Mouse (Mus musculus): ENCODE measurements at regions not wholly inside any gene's neighbourhood (a gene's known extent, or its start where the extent isn't known, plus 50 kb on each side); places are given as distances from the start of the nearest gene placed in this dataset.

DNA sequence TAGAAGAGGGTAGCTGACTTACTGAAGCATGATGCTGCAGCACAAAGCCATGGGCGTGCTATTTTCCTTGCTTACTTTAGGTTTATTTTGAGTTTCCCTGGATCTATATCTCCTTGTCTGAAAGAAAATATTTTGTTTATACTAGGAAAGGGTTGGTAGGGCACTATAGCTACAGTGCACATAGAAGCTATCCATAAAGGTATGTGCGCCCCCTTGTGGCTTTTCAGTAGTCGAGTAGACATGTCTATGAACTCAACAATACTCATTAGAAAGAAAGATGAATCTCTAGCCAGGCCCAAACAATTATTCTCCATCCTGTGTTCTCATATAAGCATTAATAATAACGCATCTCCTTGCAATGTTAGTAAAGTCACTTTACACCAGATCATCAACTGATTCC is 114.3 kb downstream of the Rab38 start:
- DNase-seq (ENCODE audit: low spot score) = peak; percentile 96
- no peaks in the 10 kb centered on the region for H3K27me3 ChIP-seq (ENCODE audit: insufficient read depth, low read length)
- no peaks in the 10 kb centered on the region for H3K4me1 ChIP-seq (ENCODE audit: insufficient read depth, low read length)
- H3K9me3 ChIP-seq (ENCODE audit: low read length) = no peaks in the 10 kb centered on the region
- WGBS = 16% methylated on average over 4 of the region's 4 CpGs
- TF ChIP-seq CTCF (IDR thresholded peaks at IDR 0.05) = peak; percentile 83
- no peak overlapping the region for H3K4me3 ChIP-seq (ENCODE audit: low read depth, low read length)
- ATAC-seq (ENCODE audit: low FRiP score) = peak; percentile 87
- H3K9ac ChIP-seq (replicated peaks; ENCODE audit: low read length, poor library complexity, severe bottlenecking) = no peak overlapping the region
- H3K36me3 ChIP-seq (ENCODE audit: insufficient read depth, low read length) = no peaks in the 10 kb centered on the region
- H3K27ac ChIP-seq (ENCODE audit: low read depth, low read length) = no peak overlapping the region
- no peak overlapping the region for H3K4me2 ChIP-seq (ENCODE audit: low read depth, low read length, poor library complexity, severe bottlenecking)

DNA sequence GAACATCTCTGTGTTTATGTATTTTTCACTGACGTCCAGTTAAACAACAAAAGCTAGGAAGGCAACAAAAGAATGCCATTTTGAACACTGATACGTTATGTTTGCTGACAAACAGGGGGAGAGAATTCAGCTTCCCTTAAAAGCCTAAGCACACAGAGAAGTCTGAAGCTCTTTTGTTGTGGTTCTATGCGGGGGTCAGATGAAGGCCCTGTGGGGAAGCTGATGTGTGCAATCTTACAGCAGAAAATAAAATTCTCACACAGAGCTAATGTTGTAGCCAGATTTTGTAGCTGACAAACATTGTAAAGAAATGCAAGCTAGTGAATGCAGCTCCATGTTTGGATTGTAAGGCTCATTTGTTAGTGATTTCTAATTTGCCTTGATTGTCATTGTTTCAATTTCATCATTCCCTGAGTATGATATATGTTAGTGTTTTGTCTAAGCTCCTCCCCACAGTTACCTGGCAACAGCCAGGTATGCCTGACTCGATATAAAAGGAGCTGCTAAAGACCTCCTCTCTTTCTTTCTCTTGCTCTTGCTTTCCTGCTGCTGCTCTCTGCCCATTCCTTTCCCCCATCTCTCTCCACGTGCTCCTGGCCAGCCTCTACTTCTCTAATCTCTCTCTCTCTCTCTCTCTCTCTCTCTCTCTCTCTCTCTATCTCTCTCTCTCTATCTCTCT is 115.0 kb downstream of the Rab38 start:
- DNase-seq (ENCODE audit: low spot score) = no peak

DNA sequence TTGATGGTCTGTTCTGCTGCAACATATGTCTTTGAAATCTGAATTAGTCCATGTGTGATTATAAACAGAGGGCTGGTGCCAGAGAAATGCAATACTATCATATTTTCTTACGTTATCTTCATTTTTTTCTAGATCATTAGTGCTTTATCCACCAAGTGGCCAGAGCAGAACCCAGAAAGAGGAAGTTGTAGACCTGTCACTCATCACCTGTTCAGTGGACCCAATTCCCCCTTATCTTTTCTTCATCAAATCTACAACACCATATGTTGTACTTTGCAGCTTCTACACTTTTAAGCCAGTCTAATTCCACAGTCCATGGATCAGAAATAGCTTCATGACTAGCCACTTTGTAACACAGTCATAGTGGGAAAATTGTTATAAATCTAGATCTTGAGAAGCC is 145.0 kb downstream of the Rab38 start:
- H3K9me3 ChIP-seq (ENCODE audit: low read length) = no peaks in the 10 kb centered on the region
- H3K4me2 ChIP-seq (ENCODE audit: low read depth, low read length, poor library complexity, severe bottlenecking) = no peak overlapping the region
- no peak for ATAC-seq (ENCODE audit: low FRiP score)
- no peaks in the 10 kb centered on the region for H3K36me3 ChIP-seq (ENCODE audit: insufficient read depth, low read length)
- no peak overlapping the region for H3K27ac ChIP-seq (ENCODE audit: low read depth, low read length)
- WGBS = 84% methylated on average over 1 of the region's 1 CpGs
- DNase-seq (ENCODE audit: low spot score) = no peak
- H3K4me1 ChIP-seq (ENCODE audit: insufficient read depth, low read length) = no peaks in the 10 kb centered on the region
- no peaks in the 10 kb centered on the region for H3K27me3 ChIP-seq (ENCODE audit: insufficient read depth, low read length)
- no peak overlapping the region for H3K9ac ChIP-seq (replicated peaks; ENCODE audit: low read length, poor library complexity, severe bottlenecking)
- H3K4me3 ChIP-seq (ENCODE audit: low read depth, low read length) = no peak overlapping the region
- TF ChIP-seq CTCF (IDR thresholded peaks at IDR 0.05) = no peak

More for the DNA sequence above, 115.0 kb downstream of the Rab38 start:
- Histone ChIP-seq H3K27me3 (ENCODE audit: insufficient read depth, low read length) (no peaks in the 10 kb centered on the region), H3K4me2 (ENCODE audit: low read depth, low read length, poor library complexity, severe bottlenecking) (no peak overlapping the region), H3K9me3 (ENCODE audit: low read length) (no peaks in the 10 kb centered on the region), H3K4me3 (ENCODE audit: low read depth, low read length) (no peak overlapping the region), H3K36me3 (ENCODE audit: insufficient read depth, low read length) (no peaks in the 10 kb centered on the region), H3K27ac (ENCODE audit: low read depth, low read length) (no peak overlapping the region), H3K9ac (replicated peaks; ENCODE audit: low read length, poor library complexity, severe bottlenecking) (no peak overlapping the region), H3K4me1 (ENCODE audit: insufficient read depth, low read length) (no peaks in the 10 kb centered on the region)
- no peak for ATAC-seq (ENCODE audit: low FRiP score)
- 33% methylated on average over 5 of the region's 5 CpGs for WGBS
- TF ChIP-seq CTCF (IDR thresholded peaks at IDR 0.05) = no peak

DNA sequence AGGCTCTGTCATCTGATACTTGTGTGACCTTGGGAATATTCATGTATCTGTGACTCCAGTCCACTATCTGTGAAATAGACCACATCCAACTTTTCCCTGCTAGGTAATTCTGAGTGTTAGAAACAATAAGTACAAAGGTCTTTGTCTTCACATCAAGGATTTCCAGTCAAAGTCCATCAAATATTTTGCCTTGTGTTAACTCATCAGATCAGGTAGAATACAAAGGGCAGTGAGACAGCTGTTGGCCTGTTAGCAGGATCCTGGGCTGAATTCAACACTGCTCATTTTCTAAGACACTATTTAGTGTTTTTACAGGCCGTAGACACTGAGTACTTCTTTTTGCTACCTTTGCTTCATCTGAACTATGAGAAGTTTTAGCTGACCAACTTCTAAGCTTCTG is 170.7 kb downstream of the Rab38 start:
- WGBS = 79% methylated on average over 1 of the region's 1 CpGs
- Histone ChIP-seq H3K27ac (ENCODE audit: low read depth, low read length) (no peak overlapping the region), H3K4me1 (ENCODE audit: insufficient read depth, low read length) (no peaks in the 10 kb centered on the region), H3K4me2 (ENCODE audit: low read depth, low read length, poor library complexity, severe bottlenecking) (no peak overlapping the region), H3K27me3 (ENCODE audit: insufficient read depth, low read length) (no peaks in the 10 kb centered on the region), H3K4me3 (ENCODE audit: low read depth, low read length) (no peak overlapping the region), H3K9me3 (ENCODE audit: low read length) (no peaks in the 10 kb centered on the region), H3K9ac (replicated peaks; ENCODE audit: low read length, poor library complexity, severe bottlenecking) (no peak overlapping the region), H3K36me3 (ENCODE audit: insufficient read depth, low read length) (no peaks in the 10 kb centered on the region)
- ATAC-seq (ENCODE audit: low FRiP score) (no peak), DNase-seq (ENCODE audit: low spot score) (no peak)
- no peak for TF ChIP-seq CTCF (IDR thresholded peaks at IDR 0.05)
